Mouse (Mus musculus) stomach, postnatal 0 days (tissue): ENCODE measurements around the gene Nprl3. TPM values are rescaled to one million over a fixed set of nuclear protein-coding genes. Genes with fewer than 3 reads are reported as not detected.
A peak's percentile ranks its signal among the peaks of the same experiment; 100 is the strongest.

Experiments
- ATAC-seq: fragments of 200-750 bp; cut with Nextera tagmentation; 2 replicates; pipeline ENCODE4 v1.8.0; 2017; ENCODE audit not compliant: low FRiP score, low TSS enrichment
- DNase-seq: peaks from one replicate; pipeline ENCODE4 v3.0.0-alpha.2; 2016; ENCODE audit warnings: low spot score
- H3K27ac ChIP-seq: fragments of 300-500 bp; sonication (generic); replicated peaks from 2 replicates; pipeline ENCODE4 v1.5.1; 2014; ENCODE audit warnings: mild to moderate bottlenecking, control low read depth
- H3K27me3 ChIP-seq: fragments of 300-500 bp; sonication (generic); 2 replicates; pipeline ENCODE4 v1.6.1; 2014; ENCODE audit warnings: low read length; ENCODE audit not compliant: control insufficient read depth, insufficient read depth
- H3K36me3 ChIP-seq: fragments of 300-500 bp; sonication (generic); 2 replicates; pipeline ENCODE4 v1.6.1; 2014; ENCODE audit warnings: low read length, mixed read lengths; ENCODE audit not compliant: control insufficient read depth, insufficient read depth
- H3K4me1 ChIP-seq: fragments of 300-500 bp; sonication (generic); replicated peaks from 2 replicates; pipeline ENCODE4 v1.6.1; 2014; ENCODE audit warnings: antibody characterized with exemption; ENCODE audit not compliant: control insufficient read depth, insufficient read depth
- H3K4me2 ChIP-seq: fragments of 300-500 bp; sonication (generic); replicated peaks from 2 replicates; pipeline ENCODE4 v1.6.1; 2014; ENCODE audit warnings: low read depth, mild to moderate bottlenecking, control low read depth, moderate library complexity
- H3K4me3 ChIP-seq: fragments of 300-500 bp; sonication (generic); 2 replicates; pipeline ENCODE4 v1.5.1; 2014; ENCODE audit warnings: low read depth, low read length, control low read depth
- H3K9ac ChIP-seq: fragments of 300-500 bp; sonication (generic); 2 replicates; pipeline ENCODE4 v1.6.1; 2014; ENCODE audit warnings: mild to moderate bottlenecking, low read length, control low read depth, mixed read lengths
- H3K9me3 ChIP-seq: fragments of 300-500 bp; sonication (generic); 2 replicates; pipeline ENCODE4 v1.6.1; 2016; ENCODE audit warnings: low read length; ENCODE audit not compliant: control insufficient read depth
- CTCF ChIP-seq: IDR thresholded peaks from 2 replicates; pipeline ENCODE4 v1.5.1; 2016; ENCODE audit warnings: antibody characterized with exemption, low read depth, mild to moderate bottlenecking, moderate library complexity
- EP300 ChIP-seq: optimal IDR thresholded peaks from 2 replicates; pipeline ENCODE3; 2016; ENCODE audit warnings: antibody characterized with exemption
- WGBS: fragments of 180-500 bp; shearing (Covaris S2); extraction: QIAGEN DNeasy Blood & Tissue Kit; methylation state at CpG from one replicate; pipeline ENCODE4 v1.1.7; 2014; 5-methylcytosine and 5-hydroxymethylcytosine counted together
- polyA plus RNA-seq: library from polyadenylated mRNA; unstranded; fragments of >200 nt; fragmentation: Nextera tagmentation; extraction: Ambion mirVana; gene quantifications from 2 replicates; pipeline ENCODE4 v1.2.1, GENCODE M21; 2015

Gene Nprl3
- polyA plus RNA-seq, 1 experiment from 2014 or later, result 28.2 TPM

GRCm38 (mm10) chr11:32234816-32235485 is 32.6 kb downstream of the Nprl3 start:
- H3K27ac ChIP-seq, result 0 out of 2 replicates have a peak overlapping the region, but pooled peaks have one; percentile 1
- no peak for ATAC-seq

GRCm38 (mm10) chr11:32233895-32234294 is 33.6 kb downstream of the Nprl3 start:
- Histone ChIP-seq H3K9ac (no peak overlapping the region), H3K4me1 (peaks cover 4% of the 10 kb centered on the region; the same call in 1 of the 2 replicates), H3K9me3 (no peaks in the 10 kb centered on the region), H3K27me3 (no peaks in the 10 kb centered on the region), H3K36me3 (peaks cover 17% of the 10 kb centered on the region; the same call in 1 of the 2 replicates), H3K4me2 (no peak overlapping the region), H3K27ac (no peak overlapping the region), H3K4me3 (no peak overlapping the region)
- 95% methylated on average over 3 of the region's 3 CpGs for WGBS
- DNase-seq (no peak), ATAC-seq (no peak)
- no peak for TF ChIP-seq EP300
- no peak for TF ChIP-seq CTCF

More at GRCm38 (mm10) chr11:32234816-32235485, 32.6 kb downstream of the Nprl3 start:
- no peaks in the 10 kb centered on the region for H3K27me3 ChIP-seq
- DNase-seq, result no peak
- H3K4me2 ChIP-seq, result no peak overlapping the region
- no peak overlapping the region for H3K4me3 ChIP-seq
- no peaks in the 10 kb centered on the region for H3K9me3 ChIP-seq
- H3K9ac ChIP-seq, result no peak overlapping the region
- H3K4me1 ChIP-seq, result peaks cover 4% of the 10 kb centered on the region; the same call in 1 of the 2 replicates
- peaks cover 17% of the 10 kb centered on the region; the same call in 1 of the 2 replicates for H3K36me3 ChIP-seq
- TF ChIP-seq EP300 (no peak), CTCF (no peak)
- 78% methylated on average over 6 of the region's 6 CpGs for WGBS

GRCm38 (mm10) chr11:32232848-32233247 is 34.7 kb downstream of the Nprl3 start:
- H3K36me3 ChIP-seq, result peaks cover 15% of the 10 kb centered on the region
- DNase-seq (no peak), ATAC-seq (0 out of 2 replicates have a peak, but pooled peaks have one; percentile 21)
- TF ChIP-seq CTCF, result no peak
- no peak for TF ChIP-seq EP300
- H3K4me1 ChIP-seq, result peaks cover 4% of the 10 kb centered on the region; the same call in 1 of the 2 replicates
- no peak overlapping the region for H3K4me3 ChIP-seq
- H3K9ac ChIP-seq, result no peak overlapping the region
- no peak overlapping the region for H3K27ac ChIP-seq
- H3K27me3 ChIP-seq, result no peaks in the 10 kb centered on the region
- H3K4me2 ChIP-seq, result no peak overlapping the region
- WGBS, result 64% methylated on average over 10 of the region's 10 CpGs
- no peaks in the 10 kb centered on the region for H3K9me3 ChIP-seq

GRCm38 (mm10) chr11:32231125-32231524 is 36.4 kb downstream of the Nprl3 start:
- Histone ChIP-seq H3K27me3 (no peaks in the 10 kb centered on the region), H3K4me3 (no peak overlapping the region), H3K9ac (no peak overlapping the region), H3K4me1 (peaks cover 8% of the 10 kb centered on the region), H3K4me2 (no peak overlapping the region), H3K9me3 (no peaks in the 10 kb centered on the region), H3K36me3 (peaks cover 15% of the 10 kb centered on the region), H3K27ac (no peak overlapping the region)
- TF ChIP-seq EP300 (no peak), CTCF (no peak)
- DNase-seq, result no peak
- 92% methylated on average over 2 of the region's 2 CpGs for WGBS
- no peak for ATAC-seq

GRCm38 (mm10) chr11:32230220-32230619 is 37.3 kb downstream of the Nprl3 start:
- WGBS, result 73% methylated on average over 4 of the region's 4 CpGs
- DNase-seq, result no peak
- Histone ChIP-seq H3K27me3 (no peaks in the 10 kb centered on the region), H3K9ac (no peak overlapping the region), H3K4me3 (no peak overlapping the region), H3K36me3 (peaks cover 15% of the 10 kb centered on the region), H3K4me1 (peaks cover 8% of the 10 kb centered on the region), H3K4me2 (no peak overlapping the region), H3K27ac (no peak overlapping the region), H3K9me3 (no peaks in the 10 kb centered on the region)
- ATAC-seq, result no peak
- TF ChIP-seq EP300 (no peak), CTCF (no peak)

GRCm38 (mm10) chr11:32228292-32228845 is 39.1 kb downstream of the Nprl3 start:
- ATAC-seq, result no peak
- Histone ChIP-seq H3K27me3 (no peaks in the 10 kb centered on the region), H3K4me1 (peaks cover 18% of the 10 kb centered on the region), H3K4me3 (no peak overlapping the region), H3K36me3 (peaks cover 8% of the 10 kb centered on the region), H3K4me2 (no peak overlapping the region), H3K9ac (no peak overlapping the region), H3K9me3 (no peaks in the 10 kb centered on the region), H3K27ac (no peak overlapping the region)
- no peak for DNase-seq
- WGBS, result 92% methylated on average over 3 of the region's 3 CpGs
- TF ChIP-seq EP300, result no peak
- TF ChIP-seq CTCF, result no peak
